Mouse (Mus musculus): Measurements from ENCODE around the gene Olfr224.
"Not testable (repeated sequence)": the region's sequence is repeated elsewhere in the genome, so short reads cannot be mapped to it uniquely, and the experiment has no call there.

Olfr224 gene

DNA sequence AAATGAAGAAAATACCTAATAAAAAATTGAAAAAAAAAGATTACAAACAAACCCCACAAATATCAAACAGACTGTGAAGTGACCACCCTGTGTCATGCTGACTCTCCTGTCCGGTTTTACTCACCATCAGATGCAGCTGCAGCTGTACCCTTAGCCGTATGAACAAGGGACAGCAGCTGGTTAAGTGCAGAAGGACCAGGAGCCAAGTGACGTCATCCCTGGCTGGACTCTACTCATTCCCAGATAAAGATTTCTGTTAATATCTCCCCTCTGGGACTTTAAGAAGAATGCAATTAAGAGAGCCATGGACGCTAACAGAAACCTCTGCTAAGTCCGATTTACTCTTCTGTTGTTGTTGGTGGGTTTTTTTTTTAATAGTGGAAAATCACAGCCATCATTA is at the start of gene Olfr224:
TSS of gene Olfr224 (minus strand) at position 149 of the 400 bp plus-strand sequence.
- DNase-seq (ENCODE audit: extremely low spot score, low spot score): no peak

DNA sequence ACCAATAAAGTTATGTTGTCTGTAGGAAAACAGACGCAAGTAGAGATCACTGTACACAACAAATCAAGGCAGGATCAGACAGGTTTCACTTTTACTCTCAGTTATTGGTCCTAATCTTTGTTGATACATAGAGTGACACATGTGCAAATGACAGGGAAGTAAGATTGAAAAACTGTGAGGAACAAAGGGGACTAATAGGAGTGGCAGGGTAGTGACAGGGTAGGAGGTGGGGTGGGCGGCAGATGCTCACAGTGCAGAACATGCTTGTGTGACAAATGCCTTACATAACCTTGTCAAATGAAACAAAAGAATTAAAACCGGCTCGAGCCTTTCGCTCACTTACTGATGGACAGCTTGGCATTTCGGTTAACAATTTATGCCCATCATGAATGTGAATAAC is 48.4 kb upstream of the Olfr224 start:
- no peak for DNase-seq (ENCODE audit: extremely low spot score, low spot score)

DNA sequence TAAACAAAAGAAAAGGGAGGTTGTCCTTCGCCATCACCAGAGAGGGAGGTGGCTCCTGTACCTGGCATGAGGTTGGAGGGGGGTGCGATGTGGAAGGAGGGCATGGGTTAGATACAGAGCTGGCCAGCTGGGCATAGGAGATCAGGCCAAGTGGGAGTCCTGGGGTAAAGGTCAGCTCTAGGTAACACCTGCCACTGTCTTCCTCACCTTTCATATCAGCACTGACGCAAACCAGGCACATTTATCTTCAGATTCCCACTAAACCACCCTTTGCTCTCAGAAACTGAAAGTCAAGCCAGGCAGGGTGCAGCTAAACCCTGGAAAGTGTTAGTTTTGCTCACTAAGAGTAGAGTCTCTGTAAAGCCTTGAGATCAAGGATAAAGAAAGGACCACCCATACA is 48.0 kb upstream of the Olfr224 start:
- DNase-seq (ENCODE audit: extremely low spot score, low spot score): no peak

DNA sequence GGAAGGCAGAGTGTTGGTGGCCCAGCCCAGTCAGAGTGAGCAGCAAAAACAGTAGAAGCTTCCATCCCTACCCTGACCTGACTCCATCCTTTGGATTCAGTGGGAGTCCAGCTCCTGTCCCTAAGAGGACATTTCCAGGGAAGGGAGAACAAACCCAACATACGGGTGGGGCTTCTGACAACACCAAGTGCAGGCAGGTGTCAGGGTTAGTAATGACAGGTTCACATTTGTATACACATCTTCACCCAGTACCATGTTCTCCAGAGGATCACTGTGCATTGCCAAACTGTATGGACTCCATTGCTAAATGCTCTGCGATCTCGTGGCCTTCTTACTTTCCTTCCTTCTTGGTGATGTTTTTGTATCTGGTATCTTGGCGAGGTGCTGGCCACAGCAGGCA is 45.6 kb upstream of the Olfr224 start, which contains the start of gene 2210407C18Rik:
TSS of gene 2210407C18Rik (minus strand) at position 101 of the 400 bp plus-strand sequence.
- no peak for DNase-seq (ENCODE audit: extremely low spot score, low spot score)

DNA sequence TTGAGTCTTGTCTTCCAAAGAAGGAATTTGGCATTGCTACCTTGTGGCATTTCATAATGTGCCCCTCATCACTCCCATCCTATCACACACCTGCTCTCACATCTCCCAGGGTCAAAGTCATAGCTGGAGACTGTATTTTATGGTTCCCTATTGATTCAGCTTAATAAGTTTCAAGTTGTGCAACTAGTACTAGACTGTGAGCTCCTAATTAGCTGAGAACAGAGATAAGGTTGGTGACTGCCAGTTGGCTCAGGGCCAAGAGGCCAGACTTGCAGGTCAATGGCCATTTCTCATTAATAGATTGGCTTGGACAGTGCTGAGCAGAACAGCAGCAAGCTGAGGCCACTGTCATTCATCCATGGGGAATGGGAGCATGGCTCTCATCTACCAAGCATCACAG is 44.2 kb upstream of the Olfr224 start:
- DNase-seq (ENCODE audit: extremely low spot score, low spot score): no peak

DNA sequence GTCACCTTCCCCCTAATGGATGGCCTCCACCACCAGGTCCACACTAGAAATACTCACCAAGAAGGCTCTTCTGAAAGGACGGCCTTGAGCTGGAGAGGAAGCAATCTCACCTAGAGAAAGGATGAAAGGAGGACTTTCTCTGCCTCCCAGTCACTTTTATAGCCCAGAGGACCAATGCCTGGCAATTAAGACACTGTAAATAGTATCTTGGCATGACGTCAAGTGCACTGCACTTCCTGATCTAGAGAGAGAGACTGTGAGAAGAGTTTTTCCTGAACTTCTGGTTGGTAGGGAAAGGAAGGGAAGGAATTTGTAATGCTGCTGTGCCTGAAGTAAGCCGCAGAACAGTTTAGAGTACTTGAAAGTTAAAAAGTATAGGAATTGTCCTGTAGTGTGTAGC is 43.0 kb upstream of the Olfr224 start:
- no peak for DNase-seq (ENCODE audit: extremely low spot score, low spot score)

DNA sequence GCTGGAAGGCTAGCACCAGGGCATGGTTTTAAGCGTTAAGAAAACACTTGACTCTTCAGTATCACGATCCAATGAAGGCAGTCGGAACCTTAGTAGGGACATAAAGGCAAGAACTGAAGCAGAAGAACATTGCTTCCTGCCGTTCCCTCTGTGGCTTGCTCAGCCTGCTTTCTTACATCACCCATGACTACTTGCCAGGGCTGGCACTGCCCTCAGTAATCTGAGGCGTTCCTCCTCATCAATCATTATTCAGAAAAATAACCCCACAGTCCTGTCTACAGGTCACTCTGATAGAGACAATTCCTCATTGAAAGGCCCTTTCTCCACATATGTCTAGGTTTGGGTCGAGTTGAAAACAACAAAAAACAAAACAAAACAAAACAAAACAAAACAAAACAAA is 36.7 kb upstream of the Olfr224 start:
- DNase-seq (ENCODE audit: extremely low spot score, low spot score): no peak

DNA sequence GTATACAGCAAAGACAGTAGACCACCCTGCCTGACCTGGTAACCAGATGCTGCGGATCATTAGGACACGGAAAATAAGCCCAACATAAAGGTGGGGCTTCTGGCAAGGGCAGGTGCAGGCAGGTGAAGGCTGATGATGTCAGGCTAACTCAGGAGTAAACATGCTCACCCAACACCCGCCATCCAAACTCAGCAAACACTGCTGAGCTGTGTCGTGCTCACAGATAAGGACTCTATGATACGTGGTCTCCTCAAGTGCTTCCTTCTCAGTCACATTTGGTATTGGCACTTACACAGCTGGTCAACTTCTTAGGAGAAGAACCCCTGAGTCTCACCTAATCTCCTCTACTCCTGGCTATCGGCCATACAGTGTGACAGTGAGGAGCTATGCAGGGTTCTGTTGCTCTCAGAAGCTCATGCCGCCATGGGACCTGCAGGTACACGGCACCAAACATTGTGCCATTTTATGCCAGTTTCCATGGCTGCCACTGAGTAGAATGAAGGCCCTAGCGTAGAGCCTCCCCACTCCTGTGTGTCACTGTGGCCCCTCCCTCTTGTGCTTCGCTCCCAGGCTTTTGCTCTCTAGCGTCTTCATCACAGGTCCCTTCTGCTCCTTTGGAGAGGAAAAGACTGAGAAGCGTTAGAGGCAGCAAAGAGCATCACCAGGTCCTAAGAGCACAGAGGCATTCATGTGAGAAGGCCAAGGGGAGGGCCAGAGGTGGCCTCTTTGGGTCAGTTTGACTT is 36.0 kb upstream of the Olfr224 start:
- no peak for DNase-seq (ENCODE audit: extremely low spot score, low spot score)

DNA sequence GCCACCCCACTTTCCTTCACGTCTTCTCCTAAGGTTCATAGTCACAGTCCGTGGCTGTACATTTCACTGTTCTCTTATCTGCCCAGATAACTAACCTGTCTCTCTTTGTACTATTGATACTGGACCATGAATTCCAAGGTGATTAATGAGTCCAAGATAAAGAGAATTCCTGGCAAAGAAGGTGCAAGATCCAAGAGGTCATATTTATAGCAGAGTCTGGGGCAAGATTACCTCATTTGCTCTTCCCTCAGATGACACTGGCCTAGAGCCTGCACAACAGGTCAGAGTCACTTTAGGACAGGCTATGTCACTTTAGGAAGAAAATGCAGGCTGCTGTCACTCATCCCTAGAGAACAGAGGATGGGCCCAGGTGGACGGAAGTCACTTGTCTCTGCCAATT is 34.9 kb upstream of the Olfr224 start:
- DNase-seq (ENCODE audit: extremely low spot score, low spot score): no peak

DNA sequence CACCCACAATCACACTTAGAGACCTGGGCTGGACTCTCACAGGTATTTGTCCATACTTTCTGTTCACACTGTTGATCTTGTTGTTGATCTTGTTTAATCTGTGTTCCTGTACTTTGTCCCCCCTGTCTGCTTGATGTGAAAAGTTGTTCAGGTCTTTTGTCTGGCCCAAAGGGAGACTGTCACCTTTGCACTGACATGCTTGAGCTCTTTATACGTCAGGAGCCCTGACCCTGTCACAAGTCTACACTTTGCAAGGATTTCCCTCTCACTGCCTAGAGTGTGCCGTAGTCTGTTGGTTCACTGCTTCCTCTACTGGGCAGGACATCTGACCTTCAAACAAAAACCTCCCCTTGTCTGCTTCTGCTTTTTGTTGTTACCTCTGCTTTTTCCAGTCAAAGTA is 34.3 kb upstream of the Olfr224 start:
- DNase-seq (ENCODE audit: extremely low spot score, low spot score): no peak

DNA sequence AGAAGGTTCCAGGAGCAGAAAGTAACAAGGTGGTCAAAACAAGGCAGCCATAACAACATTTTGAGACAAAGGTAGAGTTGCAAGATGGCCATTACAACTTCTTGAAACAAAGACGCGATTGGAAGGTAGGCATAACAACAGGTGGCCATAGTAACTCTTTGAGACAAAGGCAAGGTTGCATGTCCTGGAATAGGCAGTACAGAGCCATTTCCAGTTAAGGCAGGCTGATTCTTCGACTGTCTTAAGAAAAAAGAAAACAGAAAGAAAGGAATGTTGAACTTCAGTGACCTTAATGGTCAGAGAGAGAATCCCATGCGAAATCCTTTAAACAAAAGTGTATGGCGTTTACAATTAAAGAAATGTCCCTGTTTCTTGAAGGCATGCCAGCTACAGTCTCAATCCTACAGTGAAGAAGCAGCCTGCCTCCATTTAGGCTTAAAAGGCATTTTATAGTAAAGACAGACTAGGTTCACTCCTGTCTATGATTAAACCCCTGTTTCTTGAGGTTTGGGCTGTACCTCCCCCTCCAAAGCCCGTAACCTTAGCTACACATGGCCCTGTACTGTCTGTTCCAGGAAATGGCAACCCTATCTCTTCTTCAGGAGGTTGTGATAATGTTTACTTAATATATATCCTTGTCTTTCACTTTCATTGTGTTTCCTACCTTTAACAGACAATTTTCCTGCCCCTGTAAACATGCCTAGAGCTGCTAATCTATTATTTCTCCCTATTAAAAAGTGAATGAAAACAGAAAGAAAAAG is 32.6 kb upstream of the Olfr224 start:
- DNase-seq (ENCODE audit: extremely low spot score, low spot score): no peak

DNA sequence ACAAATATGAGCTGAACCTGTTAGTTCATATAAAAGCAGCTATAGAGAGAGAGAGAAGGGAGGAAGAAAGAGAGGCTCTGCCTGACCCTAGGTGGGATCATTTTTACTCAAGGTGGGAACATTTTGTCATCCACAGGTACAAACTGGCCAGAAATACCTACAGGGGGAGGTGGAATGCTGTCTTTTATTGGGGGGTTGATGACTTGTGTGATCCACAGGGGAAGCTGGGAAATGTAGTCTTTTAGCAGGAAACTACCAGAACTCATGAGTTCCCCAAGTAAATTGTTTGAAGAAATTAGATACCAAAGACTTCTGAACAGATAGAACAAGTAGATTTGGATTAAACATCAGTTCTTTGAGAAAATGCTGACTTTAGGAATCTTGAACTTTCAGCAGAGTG is 31.7 kb upstream of the Olfr224 start:
- DNase-seq (ENCODE audit: extremely low spot score, low spot score): no peak

DNA sequence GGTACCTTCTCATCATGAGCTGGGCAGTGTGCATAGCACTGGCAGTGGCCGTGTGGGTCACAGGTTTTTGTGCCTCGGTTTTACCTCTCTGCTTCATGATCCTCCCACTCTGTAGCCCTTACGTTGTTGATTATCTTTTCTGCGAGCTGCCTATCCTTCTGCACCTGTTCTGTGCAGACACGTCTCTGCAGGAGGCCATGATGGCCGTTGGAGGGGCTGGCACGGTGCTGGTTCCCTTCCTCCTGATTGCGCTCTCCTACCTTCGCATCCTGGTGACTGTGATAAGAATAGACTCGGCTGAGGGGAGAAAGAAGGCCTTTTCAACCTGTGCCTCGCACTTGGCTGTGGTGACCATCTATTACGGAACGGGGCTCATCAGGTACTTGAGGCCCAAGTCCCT is 27.5 kb upstream of the Olfr224 start:
- DNase-seq (ENCODE audit: extremely low spot score, low spot score): no peak

DNA sequence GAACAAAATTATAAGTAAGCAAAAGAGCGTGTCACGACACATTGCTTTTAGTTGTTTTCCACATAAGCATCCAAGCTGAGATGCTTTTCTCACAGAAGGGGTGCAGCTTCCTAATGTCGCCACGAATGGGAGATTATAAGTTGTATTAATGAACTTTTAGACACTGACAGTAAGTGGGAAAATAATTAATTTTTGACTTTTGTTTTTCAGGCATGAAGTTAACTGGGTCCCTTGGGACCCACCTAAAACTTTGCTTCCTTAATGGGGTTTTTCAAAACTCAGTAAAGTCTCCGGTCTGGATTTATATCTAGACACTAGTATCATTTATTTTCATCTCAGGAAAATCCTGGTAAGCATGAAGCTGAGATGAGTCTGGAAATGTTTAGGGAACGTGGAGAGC is 24.5 kb upstream of the Olfr224 start, which contains the start of gene Olfr324:
TSS of gene Olfr324 (plus strand) at position 301 of the 400 bp plus-strand sequence.
- DNase-seq (ENCODE audit: extremely low spot score, low spot score): no peak

DNA sequence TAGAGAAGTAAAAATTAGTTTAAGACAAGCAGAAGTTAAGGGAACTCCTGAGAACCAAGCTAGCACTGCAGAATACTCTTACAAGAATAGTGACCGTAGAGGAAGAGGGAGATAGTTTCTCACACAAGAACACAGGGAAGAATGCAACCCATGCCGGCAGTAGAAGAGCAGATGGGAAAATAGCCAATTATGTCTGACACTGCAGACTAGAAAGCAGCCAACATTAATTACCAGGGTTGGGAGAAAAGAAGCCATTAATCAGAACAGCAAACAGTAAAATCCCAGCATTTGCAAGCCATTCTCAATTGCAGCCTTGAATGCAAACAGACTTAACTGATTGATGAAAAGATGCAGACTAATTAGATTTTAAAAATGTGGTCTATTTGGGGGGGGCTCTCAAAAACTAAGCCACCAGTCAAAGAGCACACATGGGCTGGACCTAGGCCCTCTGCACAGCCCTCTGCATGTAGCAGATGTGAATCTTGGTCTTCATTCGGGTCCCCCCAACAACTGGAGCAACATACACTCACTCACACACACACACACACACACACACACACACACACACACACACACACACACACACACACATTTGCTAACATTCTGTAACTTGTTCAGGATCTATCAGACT is 18.4 kb upstream of the Olfr224 start:
- DNase-seq (ENCODE audit: extremely low spot score, low spot score): no peak

DNA sequence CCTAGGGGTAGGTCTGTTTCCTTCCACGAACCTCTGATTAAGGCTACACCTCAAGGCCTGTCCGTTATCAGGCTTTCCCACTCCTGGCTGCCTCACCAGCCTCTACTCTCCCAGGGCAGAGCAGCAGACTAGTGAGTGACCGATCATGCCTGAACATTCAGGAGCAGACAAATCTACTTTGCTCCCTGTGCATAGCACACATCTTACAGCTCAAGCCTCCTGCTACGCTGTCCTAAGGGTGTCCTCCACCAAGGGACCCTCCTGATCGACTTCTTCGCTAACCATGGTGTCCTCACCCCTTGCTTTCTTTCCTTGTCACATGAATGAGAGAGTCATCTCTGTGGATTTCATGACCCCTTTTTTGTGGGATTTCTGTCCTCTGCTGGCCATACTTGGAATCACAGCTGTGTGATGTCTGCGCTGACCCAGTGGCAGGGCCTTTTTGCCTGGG is 17.6 kb upstream of the Olfr224 start:
- peak; percentile 35 for DNase-seq (ENCODE audit: extremely low spot score, low spot score)

DNA sequence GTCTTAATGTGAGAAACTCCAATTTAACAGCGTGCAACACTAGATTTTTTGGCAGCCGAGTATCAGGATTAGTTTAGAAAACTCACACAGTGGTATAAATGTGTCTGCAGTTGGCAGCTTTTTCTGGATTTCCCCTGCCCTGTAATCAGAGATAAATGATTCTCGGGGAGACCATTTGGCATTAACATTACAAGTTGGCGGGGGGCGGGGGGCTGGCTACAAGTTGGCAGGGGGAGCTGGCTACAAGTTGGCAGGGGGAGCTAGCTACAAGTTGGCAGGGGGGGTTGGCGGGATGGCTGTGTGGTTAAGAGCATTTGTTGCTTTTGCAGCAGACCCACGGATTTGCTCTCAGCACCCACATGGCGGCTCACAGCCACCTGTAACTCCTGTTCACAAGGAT is 8.3 kb upstream of the Olfr224 start:
- DNase-seq (ENCODE audit: extremely low spot score, low spot score): no peak

DNA sequence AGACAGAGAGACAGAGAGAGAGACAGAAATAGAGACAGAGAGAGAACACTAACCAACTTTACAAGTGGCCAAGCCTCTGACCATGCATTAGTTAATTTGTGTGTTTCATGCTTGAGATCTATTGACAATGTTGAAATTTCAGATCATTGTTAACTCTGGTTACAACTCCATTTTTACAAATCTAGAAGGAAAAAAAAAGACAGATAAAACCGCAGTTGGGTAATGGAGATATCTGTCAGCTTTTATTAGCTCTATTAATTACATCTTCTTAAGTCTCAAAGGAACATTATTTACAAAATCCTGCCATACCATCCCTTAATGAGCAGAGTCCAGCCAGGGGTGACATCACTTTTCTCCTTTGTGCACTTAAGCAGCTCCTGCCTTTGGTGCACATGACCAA is 7.1 kb upstream of the Olfr224 start, which contains the start of gene Olfr325:
TSS of gene Olfr325 (plus strand) at position 301 of the 400 bp plus-strand sequence.
- no peak for DNase-seq (ENCODE audit: extremely low spot score, low spot score)

DNA sequence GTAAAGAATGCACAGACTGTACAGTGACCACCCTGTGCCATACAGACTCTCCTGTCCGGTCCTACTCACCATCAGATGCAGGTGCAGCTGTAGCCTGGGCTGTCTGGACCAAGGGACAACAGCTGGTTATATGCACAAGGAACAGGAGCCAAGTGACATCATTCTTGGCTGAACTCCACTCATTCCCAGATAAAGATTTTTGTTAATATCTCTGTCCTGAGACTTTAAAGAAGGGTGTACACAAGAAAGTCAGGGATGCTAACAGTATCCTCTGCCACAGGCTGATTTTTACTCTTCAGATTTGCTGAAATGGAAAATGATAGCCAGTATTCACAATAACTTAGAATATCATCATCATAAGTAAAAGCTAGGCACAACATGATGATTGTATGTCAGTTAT is 14.8 kb downstream of the Olfr224 start, which contains the start of gene Olfr328:
TSS of gene Olfr328 (minus strand) at position 101 of the 400 bp plus-strand sequence.
- no peak for DNase-seq (ENCODE audit: extremely low spot score, low spot score)

DNA sequence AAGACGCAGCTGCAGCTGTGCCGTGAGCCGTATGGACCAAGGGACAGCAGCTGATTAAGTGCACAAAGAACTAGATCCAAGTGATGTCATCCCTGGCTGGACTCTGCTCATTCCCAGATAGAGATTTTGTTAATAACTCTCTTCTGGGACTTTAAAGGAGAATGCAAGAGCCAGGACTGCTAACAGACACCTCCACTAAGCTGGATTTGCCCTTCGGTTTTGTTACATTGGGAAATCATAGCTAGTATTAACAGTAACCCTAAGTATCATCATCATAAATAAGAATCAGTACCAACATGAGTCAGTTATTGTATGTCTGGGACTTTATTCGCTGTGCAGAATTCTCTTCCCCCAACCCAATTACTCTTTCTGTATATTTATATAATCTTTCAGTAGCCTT is 24.0 kb downstream of the Olfr224 start, which contains the start of gene Olfr329-ps:
TSS of gene Olfr329-ps (minus strand) at position 101 of the 400 bp plus-strand sequence.
- no peak for DNase-seq (ENCODE audit: extremely low spot score, low spot score)

DNA sequence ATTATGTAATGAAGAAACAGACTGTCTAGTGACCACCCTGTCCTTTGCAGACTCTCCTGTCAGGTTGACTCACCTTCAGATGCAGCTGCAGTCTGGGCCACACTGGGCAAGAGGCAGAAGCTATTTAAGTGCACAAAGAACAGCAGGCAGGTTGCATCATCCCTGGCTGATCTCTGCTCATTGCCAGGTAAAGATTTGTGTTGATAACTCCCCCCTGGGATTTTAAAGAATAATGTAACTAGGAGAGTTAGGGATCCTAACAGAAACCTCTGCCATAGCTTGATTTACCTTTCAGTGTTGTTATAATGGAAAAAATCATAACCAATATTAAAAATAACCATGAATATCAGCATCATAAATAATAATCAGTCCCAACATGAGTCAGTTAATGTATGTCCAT is 35.6 kb downstream of the Olfr224 start, which contains the start of gene Olfr330:
TSS of gene Olfr330 (minus strand) at position 101 of the 400 bp plus-strand sequence.
- not testable (repeated sequence) for DNase-seq (ENCODE audit: extremely low spot score, low spot score)

DNA sequence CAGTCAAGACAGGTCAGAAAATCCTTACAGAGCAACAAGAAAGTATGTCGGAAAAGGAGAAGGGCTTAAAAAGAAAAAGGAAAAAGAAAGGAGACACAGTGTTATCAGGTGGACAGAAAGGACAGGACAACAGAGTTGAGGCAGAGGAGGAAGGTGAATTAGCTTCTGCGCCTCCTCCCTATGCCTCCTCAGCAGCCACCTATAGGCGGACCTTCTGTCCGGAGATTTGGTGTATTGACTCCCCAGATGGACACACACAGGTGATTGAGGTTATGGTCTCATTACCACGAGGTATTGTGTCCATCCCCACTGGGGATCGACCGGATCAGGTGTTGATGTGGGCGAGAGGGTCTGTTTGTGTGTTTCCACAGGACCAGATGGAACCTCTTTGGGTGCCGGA is 50.6 kb downstream of the Olfr224 start:
- DNase-seq (ENCODE audit: extremely low spot score, low spot score): not testable (repeated sequence)

Measured in neural tube, embryonic 10.5 days (tissue).